Mouse (Mus musculus) stomach, embryonic 14.5 days (tissue): ENCODE measurements around the gene Ghsr. TPM values are rescaled to one million over a fixed set of nuclear protein-coding genes. Genes with fewer than 3 reads are reported as not detected.
"Not testable (repeated sequence)": the region's sequence is repeated elsewhere in the genome, so short reads cannot be mapped to it uniquely, and the experiment has no call there.

Experiments
- ATAC-seq: fragments of 200-750 bp; cut with Nextera tagmentation; 2 replicates; pipeline ENCODE4 v1.8.0; 2017; ENCODE audit warnings: low read depth, moderate TSS enrichment; ENCODE audit not compliant: insufficient number of reproducible peaks, insufficient read depth, low FRiP score
- H3K27ac ChIP-seq: fragments of 300-500 bp; sonication (generic); 2 replicates; pipeline ENCODE4 v1.5.1; 2014; ENCODE audit warnings: mild to moderate bottlenecking, low read length, moderate library complexity, mixed read lengths
- H3K27me3 ChIP-seq: fragments of 300-500 bp; sonication (generic); 2 replicates; pipeline ENCODE4 v1.6.1; 2014; ENCODE audit warnings: low read length, control low read depth, mixed read lengths; ENCODE audit not compliant: control insufficient read depth, insufficient read depth
- H3K36me3 ChIP-seq: fragments of 300-500 bp; sonication (generic); 2 replicates; pipeline ENCODE4 v1.6.1; 2014; ENCODE audit warnings: mild to moderate bottlenecking, control low read depth, low read length, moderate library complexity, mixed read lengths; ENCODE audit not compliant: control insufficient read depth, insufficient read depth
- H3K4me1 ChIP-seq: fragments of 300-500 bp; sonication (generic); 2 replicates; pipeline ENCODE4 v1.6.1; 2014; ENCODE audit warnings: low read length, control low read depth, mixed read lengths; ENCODE audit not compliant: control insufficient read depth, insufficient read depth
- H3K4me2 ChIP-seq: fragments of 300-500 bp; sonication (generic); replicated peaks from 2 replicates; pipeline ENCODE4 v1.6.1; 2014; ENCODE audit warnings: low read depth, low read length, control low read depth
- H3K4me3 ChIP-seq: fragments of 300-500 bp; sonication (generic); 2 replicates; pipeline ENCODE4 v1.5.1; 2014; ENCODE audit warnings: low read depth, low read length, control low read depth
- H3K9ac ChIP-seq: fragments of 300-500 bp; sonication (generic); replicated peaks from 2 replicates; pipeline ENCODE4 v1.6.1; 2014; ENCODE audit warnings: low read depth, mild to moderate bottlenecking, control low read depth, low read length, moderate library complexity, mixed read lengths
- H3K9me3 ChIP-seq: fragments of 300-500 bp; sonication (generic); 2 replicates; pipeline ENCODE4 v1.6.1; 2016; ENCODE audit warnings: low read depth, low read length, control low read depth; ENCODE audit not compliant: control insufficient read depth
- WGBS: fragments of 180-500 bp; shearing (Covaris S2); extraction: QIAGEN DNeasy Blood & Tissue Kit; methylation state at CpG from one replicate; pipeline ENCODE4 v1.1.7; 2014; 5-methylcytosine and 5-hydroxymethylcytosine counted together
- polyA plus RNA-seq: library from polyadenylated mRNA; unstranded; fragments of >200 nt; fragmentation: Nextera tagmentation; extraction: Ambion mirVana; gene quantifications from 2 replicates; pipeline ENCODE4 v1.2.1, GENCODE M21; 2014

The Ghsr gene
- polyA plus RNA-seq, 1 experiment from 2014 or later, result not detected

DNA sequence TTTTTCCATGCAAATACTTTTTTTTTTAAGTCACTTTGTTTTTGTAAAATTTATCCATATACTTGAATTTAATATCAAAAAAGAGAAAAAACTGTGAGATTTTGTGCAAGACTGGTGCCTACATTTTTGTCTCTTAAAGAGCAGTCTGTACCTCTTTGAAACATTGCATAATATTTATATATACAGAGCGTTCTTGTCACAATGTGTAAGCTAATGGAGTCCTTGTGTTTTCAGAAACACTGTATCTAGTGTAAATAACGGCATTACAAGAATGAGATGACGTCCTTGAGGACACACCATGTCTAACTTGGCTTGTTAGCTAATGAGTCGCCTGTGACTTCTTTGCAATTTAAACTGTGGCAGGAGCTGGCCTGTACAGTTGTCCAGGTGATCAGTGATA, 6.8 kb downstream of the Ghsr start:
- no peak for ATAC-seq
- Histone ChIP-seq H3K9me3 (no peaks in the 10 kb centered on the region), H3K27me3 (peaks cover 5% of the 10 kb centered on the region; the same call in 1 of the 2 replicates), H3K4me1 (no peaks in the 10 kb centered on the region), H3K9ac (no peak overlapping the region), H3K36me3 (no peaks in the 10 kb centered on the region), H3K4me2 (no peak overlapping the region), H3K4me3 (no peak overlapping the region), H3K27ac (no peak overlapping the region)
- WGBS, result 56% methylated on average over 4 of the region's 4 CpGs

DNA sequence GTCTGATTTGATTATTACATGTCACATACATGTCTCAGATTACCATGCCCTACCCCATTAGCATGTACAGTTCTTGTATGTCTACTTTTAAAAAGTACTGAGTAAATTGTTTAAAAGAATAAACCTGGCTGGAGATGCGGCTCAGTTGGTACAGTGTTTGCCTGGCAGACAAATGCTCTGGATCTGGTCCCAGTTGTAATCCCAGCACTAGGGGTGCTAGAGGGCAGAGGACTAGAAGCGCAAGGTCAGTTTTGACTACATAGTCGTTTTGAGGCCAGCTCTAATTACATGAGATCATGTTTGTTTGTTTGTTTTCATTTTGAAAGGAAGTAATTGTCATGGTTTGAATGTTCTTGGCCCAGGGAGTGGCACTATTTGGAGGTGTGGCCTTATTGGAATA, 13.7 kb downstream of the Ghsr start:
- Histone ChIP-seq H3K27ac (no peak overlapping the region), H3K9me3 (no peaks in the 10 kb centered on the region), H3K4me3 (no peak overlapping the region), H3K9ac (no peak overlapping the region), H3K27me3 (no peaks in the 10 kb centered on the region), H3K4me2 (no peak overlapping the region), H3K36me3 (no peaks in the 10 kb centered on the region), H3K4me1 (no peaks in the 10 kb centered on the region)
- 63% methylated on average over 3 of the region's 3 CpGs for WGBS
- no peak for ATAC-seq

DNA sequence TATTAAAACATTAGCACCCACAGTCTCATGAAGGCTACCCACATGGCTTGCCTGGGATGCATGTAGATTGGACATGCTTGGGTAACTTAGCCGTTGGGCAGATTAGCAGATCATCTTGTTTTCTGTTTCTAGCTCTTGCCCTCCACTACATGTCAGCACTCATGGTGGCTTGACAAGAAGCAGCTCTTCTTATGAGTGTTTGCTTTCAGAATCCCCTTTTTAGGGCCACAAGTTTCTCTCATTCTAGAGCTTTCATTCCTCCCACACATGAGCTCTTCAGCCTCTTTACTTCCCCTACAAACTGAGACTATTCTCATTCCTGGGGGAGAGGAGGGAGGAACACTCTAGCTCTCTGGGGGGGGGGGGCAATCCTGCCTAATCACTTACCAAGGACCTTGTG, 18.8 kb downstream of the Ghsr start:
- no peak overlapping the region for H3K4me2 ChIP-seq
- H3K36me3 ChIP-seq, result no peaks in the 10 kb centered on the region
- no peaks in the 10 kb centered on the region for H3K9me3 ChIP-seq
- no peak for ATAC-seq
- no peaks in the 10 kb centered on the region for H3K27me3 ChIP-seq
- H3K27ac ChIP-seq, result no peak overlapping the region
- H3K4me1 ChIP-seq, result no peaks in the 10 kb centered on the region
- H3K4me3 ChIP-seq, result no peak overlapping the region
- WGBS, result 71% methylated on average over 1 of the region's 1 CpGs
- no peak overlapping the region for H3K9ac ChIP-seq

DNA sequence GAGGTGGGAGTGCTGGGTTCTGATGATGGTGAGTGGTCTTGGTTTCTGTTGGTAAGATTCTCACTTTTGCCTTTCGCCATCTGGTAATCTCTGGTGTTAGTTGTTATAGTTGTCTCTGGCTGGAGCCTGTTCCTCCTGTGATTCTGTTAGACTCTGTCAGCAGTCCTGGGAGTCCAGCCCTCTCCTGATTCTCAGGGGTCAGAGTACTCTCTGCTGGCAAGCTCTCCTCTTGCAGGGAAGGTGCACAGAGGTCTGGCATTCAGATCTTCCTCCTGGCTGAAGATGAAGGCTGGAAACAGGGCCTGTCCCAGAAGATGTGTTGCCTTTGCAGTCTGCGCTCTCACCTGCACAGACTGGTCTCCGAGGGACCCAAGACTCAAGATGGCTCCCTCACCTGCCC, 29.8 kb downstream of the Ghsr start:
- H3K4me2 ChIP-seq, H3K36me3 ChIP-seq, H3K4me3 ChIP-seq, ATAC-seq, H3K4me1 ChIP-seq, H3K27me3 ChIP-seq, H3K9me3 ChIP-seq, H3K27ac ChIP-seq, H3K9ac ChIP-seq: not testable (repeated sequence)
- WGBS, result 96% methylated on average over 3 of the region's 3 CpGs

DNA sequence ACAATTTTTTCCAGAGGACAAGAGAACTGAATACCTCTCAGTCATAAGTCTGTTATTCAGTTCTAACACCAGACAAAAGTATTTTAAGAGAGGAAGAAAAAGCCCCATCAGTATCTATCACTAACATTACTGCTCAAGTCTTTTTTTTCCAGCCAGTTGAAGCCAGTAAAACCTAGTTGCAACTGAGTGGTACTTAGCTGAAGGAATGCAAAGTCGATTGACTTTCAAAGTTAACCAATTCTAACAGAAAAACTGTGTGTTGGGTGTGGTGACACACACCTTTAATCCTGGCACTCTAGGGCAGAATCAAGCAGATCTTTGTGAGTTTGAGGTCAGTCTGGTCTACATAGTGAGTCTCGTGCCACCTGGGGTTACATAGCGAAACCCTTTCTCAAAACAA, 35.3 kb downstream of the Ghsr start:
- Histone ChIP-seq H3K4me3 (no peak overlapping the region), H3K36me3 (no peaks in the 10 kb centered on the region), H3K9me3 (no peaks in the 10 kb centered on the region), H3K27me3 (no peaks in the 10 kb centered on the region), H3K27ac (no peak overlapping the region), H3K4me1 (no peaks in the 10 kb centered on the region), H3K4me2 (no peak overlapping the region), H3K9ac (no peak overlapping the region)
- WGBS, result 76% methylated on average over 3 of the region's 3 CpGs
- no peak for ATAC-seq

DNA sequence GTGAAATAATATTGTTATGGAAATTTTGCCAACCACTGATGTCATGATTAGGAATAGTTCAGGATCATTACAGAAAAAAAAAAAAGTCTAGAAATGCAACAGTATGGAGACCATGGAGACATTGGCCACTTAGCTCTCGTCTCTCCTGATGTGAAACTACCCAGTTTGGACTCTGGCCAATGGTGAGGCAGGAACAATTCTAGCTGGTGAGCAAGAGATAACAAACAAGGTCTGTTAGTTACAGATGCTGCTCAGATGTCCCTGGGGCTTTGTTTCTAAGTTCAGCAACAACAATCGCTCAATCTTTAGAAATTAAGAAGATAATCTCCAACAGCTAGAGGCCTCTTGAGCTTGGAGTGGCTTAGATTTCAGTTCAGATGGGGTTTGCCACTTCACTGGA, 37.4 kb downstream of the Ghsr start:
- H3K27ac ChIP-seq, result no peak overlapping the region
- no peak overlapping the region for H3K4me2 ChIP-seq
- 81% methylated on average over 2 of the region's 2 CpGs for WGBS
- no peaks in the 10 kb centered on the region for H3K9me3 ChIP-seq
- H3K4me1 ChIP-seq, result no peaks in the 10 kb centered on the region
- H3K36me3 ChIP-seq, result no peaks in the 10 kb centered on the region
- no peaks in the 10 kb centered on the region for H3K27me3 ChIP-seq
- no peak overlapping the region for H3K9ac ChIP-seq
- ATAC-seq, result no peak
- H3K4me3 ChIP-seq, result no peak overlapping the region

DNA sequence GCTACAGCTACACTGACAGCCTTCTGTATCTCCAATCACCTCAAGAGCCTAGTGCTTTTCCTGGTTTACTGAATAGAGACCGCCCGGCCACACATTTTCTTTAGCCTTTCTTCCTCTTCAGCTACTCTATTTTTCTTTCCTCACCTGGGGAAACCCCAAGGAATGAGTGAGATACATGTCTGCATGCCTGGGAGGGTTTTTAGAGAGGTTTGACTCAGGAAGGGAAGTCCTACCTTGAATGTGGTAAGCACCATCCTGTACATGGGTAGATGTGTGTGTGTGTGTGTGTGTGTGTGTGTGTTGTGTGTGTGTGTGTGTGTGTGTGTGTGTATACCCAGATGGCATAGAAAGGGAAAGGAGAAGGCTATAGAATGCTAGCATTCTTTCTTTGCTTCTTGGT, 40.1 kb downstream of the Ghsr start:
- Histone ChIP-seq H3K4me2 (no peak overlapping the region), H3K27ac (no peak overlapping the region), H3K36me3 (no peaks in the 10 kb centered on the region), H3K27me3 (no peaks in the 10 kb centered on the region), H3K4me3 (no peak overlapping the region), H3K9me3 (no peaks in the 10 kb centered on the region), H3K4me1 (no peaks in the 10 kb centered on the region), H3K9ac (no peak overlapping the region)
- 91% methylated on average over 2 of the region's 2 CpGs for WGBS
- ATAC-seq, result no peak

DNA sequence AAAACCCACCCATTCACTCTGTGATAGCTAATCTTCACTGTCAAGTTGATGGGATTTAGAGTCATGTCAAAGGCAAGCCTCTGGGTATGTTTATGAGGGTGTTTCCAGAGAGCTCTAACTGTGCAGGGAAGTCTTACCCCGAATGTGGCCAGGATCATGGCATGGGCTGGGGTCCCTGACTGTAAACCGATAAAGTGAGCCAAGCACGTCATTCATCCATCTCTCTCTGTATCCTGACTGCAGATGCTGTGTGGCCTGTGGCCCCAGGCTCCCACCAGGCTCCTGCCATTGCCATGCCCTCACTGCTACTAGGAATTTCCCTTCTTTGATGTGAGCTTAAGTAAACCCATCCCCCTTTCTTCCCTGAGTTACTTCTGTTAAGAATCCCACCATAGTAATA, 42.4 kb downstream of the Ghsr start:
- Histone ChIP-seq H3K36me3 (no peaks in the 10 kb centered on the region; the same call in 1 of the 2 replicates), H3K27me3 (no peaks in the 10 kb centered on the region), H3K27ac (no peak overlapping the region), H3K9me3 (no peaks in the 10 kb centered on the region), H3K4me1 (no peaks in the 10 kb centered on the region), H3K9ac (no peak overlapping the region), H3K4me2 (no peak overlapping the region), H3K4me3 (no peak overlapping the region)
- no peak for ATAC-seq
- WGBS, result 74% methylated on average over 3 of the region's 3 CpGs

DNA sequence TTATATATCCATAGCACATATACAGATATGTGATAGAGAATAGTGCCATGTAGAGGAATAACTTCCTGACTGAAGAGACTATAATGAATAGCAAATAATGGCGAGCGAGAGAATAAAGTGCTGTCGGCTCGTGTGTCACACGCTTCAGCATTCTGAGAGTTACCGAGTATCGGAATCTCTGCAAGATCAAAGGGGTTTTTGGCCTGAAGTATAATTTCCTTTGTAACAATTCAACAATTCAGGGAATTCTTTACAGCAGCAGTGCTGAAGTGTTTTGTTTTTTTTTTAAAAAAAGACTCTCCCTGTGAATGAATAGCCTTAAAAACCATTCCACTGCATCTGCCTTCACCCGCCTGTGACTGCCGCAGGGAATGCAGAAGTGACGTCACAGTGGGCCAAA, 45.6 kb downstream of the Ghsr start:
- no peak overlapping the region for H3K27ac ChIP-seq
- H3K9ac ChIP-seq, result no peak overlapping the region
- no peak for ATAC-seq
- no peaks in the 10 kb centered on the region for H3K4me1 ChIP-seq
- H3K9me3 ChIP-seq, result no peaks in the 10 kb centered on the region
- no peaks in the 10 kb centered on the region; the same call in 1 of the 2 replicates for H3K36me3 ChIP-seq
- H3K4me2 ChIP-seq, result no peak overlapping the region
- WGBS, result 78% methylated on average over 10 of the region's 10 CpGs
- H3K27me3 ChIP-seq, result no peaks in the 10 kb centered on the region
- H3K4me3 ChIP-seq, result no peak overlapping the region
